Mouse (Mus musculus) MEL (cell line): ENCODE results near the gene Klhl30.
A peak's percentile ranks its signal among the peaks of the same experiment; 100 is the strongest.

ENCODE experiments used
- CTCF ChIP-seq, 3 experiments: IDR thresholded peaks in 2 of 3; conservative IDR thresholded peaks in 1 of 3; 2 replicates each; pipeline ENCODE4 v1.5.1; 2011 to 2012; ENCODE audit warnings: low read length in 3 of 3, low read depth in 2 of 3, mild to moderate bottlenecking in 2 of 3, improper control_type of control experiment in 1 of 3, inconsistent platforms in 1 of 3, mixed read lengths in 1 of 3, moderate library complexity in 1 of 3; ENCODE audit not compliant: control insufficient read depth in 1 of 3, insufficient read depth in 1 of 3, poor library complexity in 1 of 3, severe bottlenecking in 1 of 3
- EP300 ChIP-seq, 2 experiments: IDR thresholded peaks; 2 replicates each; pipeline ENCODE4 v1.6.1; 2011; ENCODE audit warnings: improper control_type of control experiment in 2 of 2, low read length in 2 of 2, low read depth in 1 of 2, mild to moderate bottlenecking in 1 of 2
- GATA1 ChIP-seq: IDR thresholded peaks from 2 replicates; pipeline ENCODE4 v1.6.1; 2011; ENCODE audit warnings: low read depth, low read length, improper control_type of control experiment
- MAX ChIP-seq: IDR thresholded peaks from 2 replicates; pipeline ENCODE4 v1.6.1; 2011; ENCODE audit warnings: low read length, improper control_type of control experiment
- MEF2A ChIP-seq: IDR thresholded peaks from 2 replicates; pipeline ENCODE4 v1.6.1; 2014; ENCODE audit warnings: low read depth, mild to moderate bottlenecking, inconsistent platforms, low read length, improper control_type of control experiment; ENCODE audit not compliant: poor library complexity, insufficient replicate concordance, severe bottlenecking; ENCODE audit errors: extremely low read depth
- NRF1 ChIP-seq: IDR thresholded peaks from 2 replicates; pipeline ENCODE4 v1.6.1; 2014; ENCODE audit warnings: low read depth, mild to moderate bottlenecking, inconsistent platforms, low read length, improper control_type of control experiment, moderate library complexity; ENCODE audit not compliant: poor library complexity, insufficient read depth, severe bottlenecking
- POLR2A ChIP-seq, 2 experiments: IDR thresholded peaks; 2 replicates each; pipeline ENCODE4 v1.6.1; 2011 to 2012; ENCODE audit warnings: low read length in 2 of 2, mild to moderate bottlenecking in 2 of 2, control low read depth in 1 of 2, improper control_type of control experiment in 1 of 2, low read depth in 1 of 2, moderate library complexity in 1 of 2; ENCODE audit not compliant: control insufficient read depth in 1 of 2, insufficient read depth in 1 of 2, poor library complexity in 1 of 2
- POLR2AphosphoS5 ChIP-seq: IDR thresholded peaks from 2 replicates; pipeline ENCODE4 v1.6.1; 2012; ENCODE audit warnings: low read depth, borderline replicate concordance, mild to moderate bottlenecking, inconsistent platforms, low read length, moderate library complexity, mixed read lengths
- SIN3A ChIP-seq: IDR thresholded peaks from 2 replicates; pipeline ENCODE4 v1.6.1; 2012; ENCODE audit warnings: low read length, improper control_type of control experiment, inconsistent platforms
- TCF12 ChIP-seq: IDR thresholded peaks from 2 replicates; pipeline ENCODE4 v1.6.1; 2014; ENCODE audit warnings: low read depth, mild to moderate bottlenecking, inconsistent platforms, low read length, improper control_type of control experiment, moderate library complexity
- UBTF ChIP-seq: IDR thresholded peaks from 2 replicates; pipeline ENCODE4 v1.6.1; 2012; ENCODE audit warnings: low read depth, mild to moderate bottlenecking, inconsistent platforms, low read length, improper control_type of control experiment, moderate library complexity, borderline replicate concordance; ENCODE audit not compliant: insufficient read depth
- ZNF384 ChIP-seq: IDR thresholded peaks from 2 replicates; pipeline ENCODE4 v1.6.1; 2012; ENCODE audit warnings: low read depth, mild to moderate bottlenecking, inconsistent platforms, low read length, improper control_type of control experiment

GRCm38 (mm10) chr1:91366215-91367108 lies 15.6 kb downstream of the Klhl30 start, which contains the start of gene Erfe:
- TF ChIP-seq MAX (no peak; the same call in 1 of the 2 replicates), POLR2A (IDR thresholded peaks at IDR 0.05; ENCODE audit: control insufficient read depth in 1 of 2, insufficient read depth in 1 of 2, low read depth in 1 of 2, low read length in 2 of 2, poor library complexity in 1 of 2) (peak; percentile 53 to 55; a peak in 3 of 4 replicates), CTCF (IDR thresholded peaks at IDR 0.05 in 2 of 3, conservative IDR thresholded peaks at IDR 0.05 in 1 of 3; ENCODE audit: control insufficient read depth in 1 of 3, insufficient read depth in 1 of 3, low read depth in 2 of 3, low read length in 3 of 3, poor library complexity in 1 of 3, severe bottlenecking in 1 of 3) (peak in 2 of 3 experiments; percentile 84 to 94; a peak in 5 of 6 replicates), UBTF (0 out of 2 replicates have a peak, but pooled peaks have one; percentile 53), EP300 (IDR thresholded peaks at IDR 0.05; ENCODE audit: low read depth in 1 of 2, low read length in 2 of 2) (no peak), GATA1 (no peak), ZNF384 (no peak), NRF1 (no peak), TCF12 (no peak), MEF2A (no peak), SIN3A (no peak; the same call in 1 of the 2 replicates), POLR2AphosphoS5 (no peak)
